Mouse (Mus musculus) spleen, adult 2 months (tissue): Measurements from ENCODE around the gene Gpc6. TPM values are rescaled to one million over a fixed set of nuclear protein-coding genes. Genes with fewer than 3 reads are reported as not detected.

ENCODE experiments used
- DNase-seq, 2 experiments: peaks; one replicate each; pipeline versions ENCODE4 v3.0.0 to v3.0.0-alpha.2; 2012 to 2021; ENCODE audit warnings: low spot score in 2 of 2, low read depth in 1 of 2
- H3K27ac ChIP-seq: fragments of 200-500 bp; 2 replicates; pipeline ENCODE4 v1.5.1; 2012; ENCODE audit warnings: low read length, inconsistent platforms; ENCODE audit not compliant: insufficient read depth
- H3K27me3 ChIP-seq: fragments of 200-500 bp; 2 replicates; pipeline ENCODE4 v1.6.1; 2012; ENCODE audit warnings: mild to moderate bottlenecking, moderate library complexity, low read length, inconsistent platforms; ENCODE audit not compliant: control insufficient read depth, insufficient read depth
- H3K36me3 ChIP-seq: fragments of 200-500 bp; 2 replicates; pipeline ENCODE4 v1.6.1; 2012; ENCODE audit warnings: mild to moderate bottlenecking, low read length, inconsistent platforms; ENCODE audit not compliant: control insufficient read depth, insufficient read depth
- H3K4me1 ChIP-seq: fragments of 200-500 bp; 2 replicates; pipeline ENCODE4 v1.6.1; 2011; ENCODE audit warnings: inconsistent platforms; ENCODE audit not compliant: control insufficient read depth, insufficient read depth, insufficient read length
- H3K4me3 ChIP-seq: fragments of 200-500 bp; 2 replicates; pipeline ENCODE4 v1.5.1; 2011; ENCODE audit warnings: mild to moderate bottlenecking, inconsistent platforms; ENCODE audit not compliant: insufficient read depth, insufficient read length; ENCODE audit errors: extremely low read depth
- CTCF ChIP-seq: fragments of 200-500 bp; IDR thresholded peaks from 2 replicates; pipeline ENCODE4 v1.5.1; 2011; ENCODE audit warnings: mild to moderate bottlenecking, inconsistent platforms; ENCODE audit not compliant: insufficient read depth, insufficient read length, insufficient replicate concordance; ENCODE audit errors: extremely low read depth
- POLR2A ChIP-seq: fragments of 200-500 bp; IDR thresholded peaks from 2 replicates; pipeline ENCODE4 v1.6.1; 2011; ENCODE audit warnings: low read depth, low read length, inconsistent platforms
- WGBS: fragments of 180-500 bp; shearing (Covaris S2); methylation state at CpG from one replicate; pipeline ENCODE4 v1.1.7; 2018; 5-methylcytosine and 5-hydroxymethylcytosine counted together
- polyA plus RNA-seq: library from polyadenylated mRNA; depleted of rRNA; stranded (reverse); fragments of >200 nt; gene quantifications from 2 replicates; pipeline ENCODE4 v1.2.3, GENCODE M21; 2012

The Gpc6 gene
- polyA plus RNA-seq, 1 experiment: 0.67 TPM

GRCm38 (mm10) chr14:117499354-117499753 lies 574.2 kb downstream of the Gpc6 start:
- no peak overlapping the region for H3K27ac ChIP-seq
- no peak for DNase-seq
- 84% methylated on average over 4 of the region's 4 CpGs for WGBS
- TF ChIP-seq POLR2A (no peak), CTCF (no peak)
- H3K36me3 ChIP-seq: no peaks in the 10 kb centered on the region
- H3K27me3 ChIP-seq: no peaks in the 10 kb centered on the region
- no peaks in the 10 kb centered on the region for H3K4me1 ChIP-seq
- no peak overlapping the region for H3K4me3 ChIP-seq

DNA sequence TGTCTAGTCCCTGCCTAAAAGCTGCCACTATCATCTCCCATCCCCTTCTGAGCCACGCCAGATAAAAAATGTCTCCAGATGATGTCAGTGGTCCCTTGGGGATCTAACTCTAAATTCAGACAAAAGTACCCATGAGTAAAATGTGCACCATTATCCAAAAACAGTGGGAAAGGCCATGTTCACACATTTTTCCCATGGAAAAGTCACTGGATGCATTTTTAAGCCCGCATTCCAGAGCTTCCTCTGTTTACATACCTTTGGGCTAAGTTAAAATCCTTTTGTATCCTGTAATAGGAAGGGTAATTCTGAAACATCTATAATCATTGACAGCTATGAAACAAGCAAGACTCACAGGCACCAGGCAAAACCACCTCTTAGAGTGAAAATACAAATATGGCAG lies 589.7 kb downstream of the Gpc6 start:
- Histone ChIP-seq H3K4me1 (no peaks in the 10 kb centered on the region), H3K4me3 (no peak overlapping the region), H3K27me3 (no peaks in the 10 kb centered on the region), H3K36me3 (no peaks in the 10 kb centered on the region), H3K27ac (no peak overlapping the region)
- DNase-seq: no peak
- WGBS: 88% methylated on average over 2 of the region's 2 CpGs
- TF ChIP-seq CTCF: no peak
- no peak for TF ChIP-seq POLR2A

- H3K27ac ChIP-seq: no peak overlapping the region
- H3K27me3 ChIP-seq: no peaks in the 10 kb centered on the region
- DNase-seq: no peak
- H3K4me3 ChIP-seq: no peak overlapping the region
- WGBS: 83% methylated on average over 8 of the region's 8 CpGs
- H3K4me1 ChIP-seq: no peaks in the 10 kb centered on the region
- TF ChIP-seq POLR2A (no peak), CTCF (no peak)
- no peaks in the 10 kb centered on the region for H3K36me3 ChIP-seq
Observed at GRCm38 (mm10) chr14:117519574-117519973, 594.5 kb downstream of the Gpc6 start.

GRCm38 (mm10) chr14:117520706-117521105 lies 595.6 kb downstream of the Gpc6 start:
- WGBS: 87% methylated on average over 2 of the region's 2 CpGs
- Histone ChIP-seq H3K27me3 (no peaks in the 10 kb centered on the region), H3K36me3 (no peaks in the 10 kb centered on the region), H3K4me3 (no peak overlapping the region), H3K27ac (no peak overlapping the region), H3K4me1 (no peaks in the 10 kb centered on the region)
- DNase-seq: no peak
- TF ChIP-seq POLR2A (no peak), CTCF (no peak)

- Histone ChIP-seq H3K36me3 (no peaks in the 10 kb centered on the region), H3K27ac (no peak overlapping the region), H3K27me3 (no peaks in the 10 kb centered on the region), H3K4me3 (no peak overlapping the region), H3K4me1 (no peaks in the 10 kb centered on the region)
- no peak for TF ChIP-seq CTCF
- TF ChIP-seq POLR2A: no peak
- 83% methylated on average over 6 of the region's 6 CpGs for WGBS
- DNase-seq: no peak
Observed at GRCm38 (mm10) chr14:117525133-117525532, 600.0 kb downstream of the Gpc6 start.

DNA sequence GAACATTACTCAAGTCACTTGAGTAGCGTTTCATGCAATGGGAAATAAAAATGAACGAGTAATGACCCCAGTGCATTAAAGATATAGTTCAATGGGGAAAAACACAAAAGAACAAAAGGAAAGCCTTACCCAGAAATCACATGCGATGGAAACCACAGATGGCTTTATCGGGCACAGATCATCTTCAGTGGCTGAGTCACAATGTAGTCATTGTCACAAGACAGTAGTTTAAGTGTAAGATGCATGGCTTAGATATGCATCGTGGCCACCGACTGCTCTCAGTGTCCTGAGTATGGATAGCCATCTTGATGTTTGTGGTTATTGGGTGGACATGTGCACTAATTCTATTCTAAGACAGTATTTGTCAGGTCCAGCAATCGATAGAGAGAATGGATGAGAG lies 601.9 kb downstream of the Gpc6 start:
- DNase-seq: no peak
- no peaks in the 10 kb centered on the region for H3K36me3 ChIP-seq
- no peak overlapping the region for H3K4me3 ChIP-seq
- no peaks in the 10 kb centered on the region for H3K4me1 ChIP-seq
- H3K27me3 ChIP-seq: no peaks in the 10 kb centered on the region
- no peak overlapping the region for H3K27ac ChIP-seq
- TF ChIP-seq POLR2A: no peak
- no peak for TF ChIP-seq CTCF
- 89% methylated on average over 7 of the region's 7 CpGs for WGBS

DNA sequence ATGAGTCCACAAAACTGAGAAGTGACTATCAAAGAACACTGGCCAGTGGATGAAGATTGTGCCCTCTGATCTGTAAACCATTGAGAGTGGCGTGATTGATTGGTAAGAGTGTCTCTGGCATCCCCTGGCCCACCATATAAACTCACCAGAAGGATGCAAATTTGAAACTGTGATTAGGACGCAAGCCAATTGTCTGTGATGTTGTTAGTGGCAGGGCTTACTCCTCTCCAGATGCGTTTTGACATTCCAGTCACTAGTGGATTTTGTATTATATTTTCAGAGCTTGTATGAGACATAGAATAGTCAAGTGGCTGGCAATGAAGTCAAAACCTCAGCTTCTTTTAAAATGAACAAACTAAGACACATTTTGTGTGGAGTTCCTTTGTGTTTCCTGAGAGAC lies 604.3 kb downstream of the Gpc6 start:
- H3K4me3 ChIP-seq: no peak overlapping the region
- H3K27ac ChIP-seq: no peak overlapping the region
- 81% methylated on average over 3 of the region's 3 CpGs for WGBS
- no peak for TF ChIP-seq CTCF
- no peaks in the 10 kb centered on the region for H3K4me1 ChIP-seq
- H3K36me3 ChIP-seq: no peaks in the 10 kb centered on the region
- DNase-seq: no peak
- no peaks in the 10 kb centered on the region for H3K27me3 ChIP-seq

DNA sequence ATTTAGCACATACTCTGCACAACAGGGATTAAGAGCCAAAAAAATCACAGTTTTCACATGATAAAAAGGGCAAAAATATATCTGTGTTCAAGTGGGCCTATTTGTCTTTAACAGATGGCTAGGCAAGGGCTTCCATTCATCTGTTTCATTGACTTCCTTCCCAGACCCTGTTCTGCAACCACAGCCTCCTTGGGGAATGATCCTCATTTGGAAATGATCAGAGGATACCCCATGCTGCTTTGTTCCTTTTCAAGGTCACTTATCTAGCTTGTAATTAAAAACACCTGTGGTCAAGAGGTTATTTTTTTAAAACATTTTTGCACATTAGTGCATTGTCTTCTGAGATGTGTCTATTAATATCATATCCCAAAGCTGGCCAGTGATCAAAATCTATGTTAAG lies 627.7 kb downstream of the Gpc6 start:
- H3K4me3 ChIP-seq: no peak overlapping the region
- H3K27me3 ChIP-seq: no peaks in the 10 kb centered on the region
- no peaks in the 10 kb centered on the region for H3K36me3 ChIP-seq
- no peaks in the 10 kb centered on the region for H3K4me1 ChIP-seq
- no peak for TF ChIP-seq POLR2A
- no peak for TF ChIP-seq CTCF
- H3K27ac ChIP-seq: no peak overlapping the region
- DNase-seq: no peak
